Mouse (Mus musculus) G1E-ER4 (cell line): Measurements from ENCODE around the gene Gm17949. TPM values are rescaled to one million over a fixed set of nuclear protein-coding genes. Genes with fewer than 3 reads are reported as not detected.

ENCODE experiments used
- GATA1 ChIP-seq: IDR thresholded peaks from one replicate; pipeline ENCODE4 v1.8.0; 2012; ENCODE audit warnings: low read length, inconsistent platforms
- polyA plus RNA-seq: library from polyadenylated mRNA; stranded (reverse); fragments of >175 nt; gene quantifications from 2 replicates; pipeline ENCODE4 v1.2.3, GENCODE M21; 2012

The Gm17949 gene
- polyA plus RNA-seq, 1 experiment: 0.04 TPM

DNA sequence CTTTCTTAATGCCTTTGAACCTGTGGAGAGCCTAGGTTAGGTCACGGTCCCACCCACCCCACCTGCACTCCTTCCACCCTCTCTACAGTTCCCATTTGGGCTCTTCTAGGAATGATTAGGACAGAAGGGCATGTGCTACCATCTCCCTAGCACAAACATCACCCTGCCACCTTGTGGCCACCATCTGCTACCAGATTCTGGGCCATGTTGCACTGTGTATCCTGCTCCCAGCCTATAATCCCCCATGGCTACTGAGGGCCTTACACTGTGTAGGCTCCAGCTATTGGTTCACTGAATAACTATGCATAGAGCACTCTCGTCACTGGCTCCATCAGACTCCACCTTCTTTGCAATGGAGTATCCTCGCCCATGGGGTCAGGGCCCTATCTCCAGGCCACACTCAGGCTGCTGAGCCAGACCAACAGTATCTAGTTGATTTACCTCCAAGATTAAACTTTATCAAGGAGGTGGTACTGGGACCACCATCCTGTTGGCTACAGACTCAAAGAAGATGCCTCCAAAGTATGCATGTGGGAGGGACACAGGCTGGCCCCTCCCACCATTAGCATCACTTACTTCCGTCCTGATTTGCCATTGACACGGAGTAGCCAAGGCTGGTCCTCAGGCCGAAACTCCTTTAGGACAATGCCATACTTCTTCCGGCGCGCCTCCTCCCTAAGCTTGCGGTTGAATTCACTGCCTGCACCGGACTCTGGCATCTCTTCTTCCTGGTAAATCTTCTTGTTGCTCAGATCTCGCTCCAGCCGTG lies 3.9 kb upstream of the Gm17949 start:
- TF ChIP-seq GATA1: no peak

GRCm38 (mm10) chr17:57010911-57011235 lies 396 bp upstream of the Gm17949 start:
- no peak for TF ChIP-seq GATA1

- TF ChIP-seq GATA1: no peak
Measured at GRCm38 (mm10) chr17:57012245-57012795, 1.1 kb downstream of the Gm17949 start.

DNA sequence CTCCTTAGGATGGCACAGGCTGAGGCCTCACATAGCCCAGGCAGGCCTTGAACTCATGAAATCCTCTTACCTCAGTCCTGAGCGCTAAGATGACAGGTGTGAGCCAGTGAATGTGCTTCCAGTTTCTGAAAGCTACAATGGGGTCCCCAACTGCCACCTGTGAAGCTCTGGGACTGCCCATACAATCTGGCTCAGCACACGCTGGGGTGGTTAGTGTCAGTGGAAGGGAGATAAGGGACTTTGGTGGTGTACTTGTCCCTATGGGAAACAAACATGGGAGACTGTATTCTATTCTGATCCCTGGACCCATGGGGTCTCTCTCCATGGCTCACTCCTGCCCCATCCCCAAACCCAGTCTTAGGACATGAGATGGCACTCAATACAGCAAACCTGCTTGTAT lies 8.4 kb downstream of the Gm17949 start:
- no peak for TF ChIP-seq GATA1

GRCm38 (mm10) chr17:57020960-57021359 lies 9.7 kb downstream of the Gm17949 start:
- TF ChIP-seq GATA1: no peak

DNA sequence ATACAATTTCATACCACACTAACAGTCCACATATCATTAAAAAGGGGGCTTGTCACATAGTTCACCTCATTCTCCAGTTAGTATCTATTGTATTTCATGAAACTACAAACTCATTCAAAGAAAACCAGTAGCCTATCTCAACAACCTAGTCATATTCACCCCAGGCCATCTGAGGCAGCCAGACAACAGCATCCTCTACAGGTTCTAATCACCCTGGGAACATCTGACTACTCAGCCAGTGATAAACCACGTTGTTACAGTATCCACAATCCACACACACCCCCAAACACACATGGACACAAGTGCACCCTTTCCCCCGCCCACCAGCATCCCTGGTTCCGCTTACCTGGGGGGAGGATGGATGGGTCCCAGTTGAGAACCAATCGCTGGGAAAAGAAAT lies 16.2 kb downstream of the Gm17949 start:
- no peak for TF ChIP-seq GATA1

DNA sequence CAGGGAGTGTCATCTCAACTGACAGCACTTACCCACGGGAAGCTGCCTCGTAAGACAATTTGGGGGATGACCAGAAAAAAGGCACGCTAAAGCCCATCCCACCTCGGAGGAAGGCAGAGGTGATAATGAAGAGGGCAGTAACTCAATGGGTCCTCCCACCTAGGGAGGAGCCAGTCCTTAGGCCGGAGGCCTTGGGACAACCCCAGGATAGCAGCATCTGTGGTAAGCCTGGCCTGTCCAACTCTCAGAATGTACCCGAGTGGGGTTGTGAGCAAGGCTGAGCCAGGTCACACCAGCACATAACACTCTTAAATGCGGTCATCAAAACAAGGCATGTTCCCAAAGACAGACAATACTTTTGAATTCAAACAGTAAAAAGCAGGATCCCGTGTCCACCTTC lies 18.4 kb downstream of the Gm17949 start:
- no peak for TF ChIP-seq GATA1

DNA sequence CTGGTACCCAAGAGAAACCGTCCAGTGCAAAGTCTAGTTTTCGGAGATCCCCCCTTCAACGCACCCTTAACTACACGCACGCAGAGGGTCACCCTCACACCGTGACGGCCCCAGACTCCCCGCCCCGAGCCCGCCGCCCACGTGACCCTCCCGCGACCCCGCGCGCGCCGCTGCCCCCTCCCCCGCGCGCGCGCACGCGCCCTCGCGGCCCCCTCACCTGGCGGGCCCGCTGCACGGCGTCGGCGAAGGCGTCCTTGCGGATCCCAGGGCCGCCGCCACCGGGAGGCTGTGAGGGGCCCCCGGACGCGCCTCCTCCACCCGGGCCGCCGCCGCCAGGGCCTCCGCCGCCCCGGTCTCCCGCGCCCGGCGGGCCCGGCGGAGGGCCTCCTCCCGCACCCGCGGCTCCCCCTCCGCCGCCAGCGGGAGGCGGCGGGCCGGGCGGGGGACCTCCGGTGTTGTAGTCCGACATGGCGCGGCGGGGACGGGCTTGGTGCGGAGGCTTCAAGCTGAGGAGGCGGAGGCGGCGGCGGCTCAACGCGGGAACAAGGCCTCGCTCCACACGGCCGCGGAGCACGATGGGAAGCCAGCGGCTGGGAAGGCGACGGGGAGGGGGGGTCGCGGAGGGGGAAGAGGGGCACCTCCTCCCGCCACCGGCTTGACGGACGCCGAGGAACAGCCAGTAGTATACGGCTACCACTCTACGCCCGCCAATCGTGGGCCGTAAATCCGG lies 19.8 kb downstream of the Gm17949 start, which contains the start of gene Khsrp:
Khsrp (minus strand) TSS at position 592 of the 730 bp plus-strand sequence.
- TF ChIP-seq GATA1: no peak

GRCm38 (mm10) chr17:57031661-57032420 lies 20.6 kb downstream of the Gm17949 start:
- TF ChIP-seq GATA1: no peak

- no peak for TF ChIP-seq GATA1
Measured at GRCm38 (mm10) chr17:57032854-57033253, 21.6 kb downstream of the Gm17949 start.

- no peak for TF ChIP-seq GATA1
Measured at GRCm38 (mm10) chr17:57038978-57039377, 27.7 kb downstream of the Gm17949 start.

- no peak for TF ChIP-seq GATA1
Measured at GRCm38 (mm10) chr17:57041554-57041953, 30.3 kb downstream of the Gm17949 start, which contains the start of gene Slc25a41. Slc25a41 (minus strand) TSS chr17:57041654.

GRCm38 (mm10) chr17:57047406-57047805 lies 36.1 kb downstream of the Gm17949 start:
- no peak for TF ChIP-seq GATA1

- no peak for TF ChIP-seq GATA1
Measured at GRCm38 (mm10) chr17:57048816-57049215, 37.5 kb downstream of the Gm17949 start.

DNA sequence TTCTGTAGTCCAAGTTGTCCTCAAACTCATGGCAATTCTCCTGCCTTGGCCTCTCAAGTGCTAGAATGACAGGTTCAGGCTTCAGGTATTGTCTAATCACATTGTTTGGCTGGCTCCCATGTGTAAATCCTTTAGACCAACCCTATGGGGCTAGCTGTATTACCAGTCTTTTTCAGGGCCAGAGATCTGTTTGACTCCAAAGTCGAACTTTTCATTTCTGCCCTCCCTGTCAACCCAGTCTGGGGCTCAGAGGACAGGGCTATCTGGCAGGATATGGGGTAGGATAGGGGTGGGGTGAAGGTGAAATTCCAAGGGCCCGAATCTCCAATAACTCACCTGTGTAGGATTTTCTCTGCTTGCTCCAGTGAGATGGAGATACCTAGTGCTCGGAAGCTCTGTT lies 45.0 kb downstream of the Gm17949 start:
- TF ChIP-seq GATA1: no peak
